Mouse (Mus musculus) small intestine, adult 2 months (tissue): ENCODE measurements around the gene Klhl31. TPM values are rescaled to one million over a fixed set of nuclear protein-coding genes. Genes with fewer than 3 reads are reported as not detected.

ENCODE experiments used
- H3K27ac ChIP-seq: fragments of 200-500 bp; 2 replicates; pipeline ENCODE4 v1.5.1; 2012; ENCODE audit warnings: low read depth, low read length, control low read depth, inconsistent platforms; ENCODE audit not compliant: insufficient read depth
- H3K27me3 ChIP-seq: fragments of 200-500 bp; 2 replicates; pipeline ENCODE4 v1.6.1; 2012; ENCODE audit warnings: mild to moderate bottlenecking, moderate library complexity, low read length, inconsistent platforms; ENCODE audit not compliant: control insufficient read depth, insufficient read depth
- H3K36me3 ChIP-seq: fragments of 200-500 bp; 2 replicates; pipeline ENCODE4 v1.6.1; 2012; ENCODE audit warnings: mild to moderate bottlenecking, low read length, control low read depth, inconsistent platforms; ENCODE audit not compliant: control insufficient read depth, insufficient read depth
- H3K4me1 ChIP-seq: fragments of 200-500 bp; 2 replicates; pipeline ENCODE4 v1.6.1; 2012; ENCODE audit warnings: low read length, inconsistent platforms, mixed read lengths; ENCODE audit not compliant: control insufficient read depth, insufficient read depth, insufficient read length
- H3K4me3 ChIP-seq: fragments of 200-500 bp; 2 replicates; pipeline ENCODE4 v1.5.1; 2012; ENCODE audit warnings: low read depth, mild to moderate bottlenecking, control low read depth, inconsistent platforms, low read length, moderate library complexity
- CTCF ChIP-seq: fragments of 200-500 bp; IDR thresholded peaks from 2 replicates; pipeline ENCODE4 v1.5.1; 2012; ENCODE audit warnings: low read depth, mild to moderate bottlenecking, control low read depth, inconsistent platforms, low read length, moderate library complexity, mixed read lengths; ENCODE audit not compliant: insufficient replicate concordance, insufficient read length; ENCODE audit errors: extremely low read depth
- POLR2A ChIP-seq: fragments of 200-500 bp; IDR thresholded peaks from 2 replicates; pipeline ENCODE4 v1.6.1; 2012; ENCODE audit warnings: low read depth, mild to moderate bottlenecking, control low read depth, inconsistent platforms, low read length, moderate library complexity
- WGBS: fragments of 180-500 bp; shearing (Covaris S2); methylation state at CpG from one replicate; pipeline ENCODE4 v1.1.7; 2018; 5-methylcytosine and 5-hydroxymethylcytosine counted together
- polyA plus RNA-seq: library from polyadenylated mRNA; depleted of rRNA; stranded (reverse); fragments of >200 nt; gene quantifications from 2 replicates; pipeline ENCODE4 v1.2.3, GENCODE M21; 2012

The Klhl31 gene
- polyA plus RNA-seq, 1 experiment: 0.04 TPM

GRCm38 (mm10) chr9:77615868-77616267 is 20.4 kb upstream of the Klhl31 start:
- no peak for TF ChIP-seq CTCF
- no peak for TF ChIP-seq POLR2A
- H3K27ac ChIP-seq: no peak overlapping the region
- H3K4me1 ChIP-seq: peaks cover 9% of the 10 kb centered on the region; the same call in 1 of the 2 replicates
- no peaks in the 10 kb centered on the region for H3K36me3 ChIP-seq
- WGBS: 72% methylated on average over 4 of the region's 4 CpGs
- H3K4me3 ChIP-seq: no peak overlapping the region
- H3K27me3 ChIP-seq: no peaks in the 10 kb centered on the region

DNA sequence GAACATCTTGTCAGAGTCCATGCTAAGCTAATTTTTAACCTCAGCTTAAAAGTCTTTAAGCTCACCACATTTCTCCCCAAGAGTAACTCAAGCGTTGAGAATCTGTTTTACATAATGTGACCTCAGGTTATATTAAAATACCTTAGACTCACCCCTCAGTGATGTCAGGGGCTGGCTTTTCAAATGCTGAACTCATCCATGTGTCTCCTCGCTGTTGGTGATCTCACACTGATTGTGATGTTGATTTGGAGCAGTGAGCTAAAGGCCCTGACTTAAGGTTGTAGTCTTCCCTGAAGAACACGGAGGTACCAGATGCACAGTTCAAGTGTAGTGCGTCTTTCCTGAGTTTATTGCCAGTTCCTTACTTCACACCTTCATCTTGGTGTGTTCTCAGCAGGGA is 19.5 kb upstream of the Klhl31 start:
- Histone ChIP-seq H3K36me3 (no peaks in the 10 kb centered on the region), H3K4me3 (no peak overlapping the region), H3K4me1 (peaks cover 8% of the 10 kb centered on the region; the same call in 1 of the 2 replicates), H3K27ac (no peak overlapping the region), H3K27me3 (no peaks in the 10 kb centered on the region)
- TF ChIP-seq CTCF: no peak
- TF ChIP-seq POLR2A: no peak
- 89% methylated on average over 4 of the region's 4 CpGs for WGBS

DNA sequence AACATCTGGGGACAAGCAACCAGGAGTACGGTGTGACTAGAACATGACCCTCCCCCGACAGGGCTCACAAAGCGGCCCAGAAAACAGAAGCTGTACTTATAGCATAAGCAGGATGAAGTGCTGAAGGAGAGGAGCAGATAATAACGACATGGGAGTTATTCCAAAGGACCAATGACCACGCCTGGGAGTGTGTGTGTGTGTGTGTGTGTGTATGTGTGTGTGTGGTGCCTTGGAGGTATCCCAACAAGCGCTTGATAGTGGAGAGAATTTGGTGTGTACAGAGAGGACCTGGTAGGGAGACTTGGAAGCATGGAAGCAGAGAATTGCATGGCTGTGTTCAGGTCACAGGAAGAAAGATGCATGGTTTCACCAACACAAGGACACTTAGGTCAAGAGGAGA is 18.5 kb upstream of the Klhl31 start:
- Histone ChIP-seq H3K36me3 (no peaks in the 10 kb centered on the region), H3K27ac (no peak overlapping the region), H3K4me3 (no peak overlapping the region), H3K27me3 (no peaks in the 10 kb centered on the region), H3K4me1 (peaks cover 3% of the 10 kb centered on the region; the same call in 1 of the 2 replicates)
- WGBS: 67% methylated on average over 6 of the region's 6 CpGs
- TF ChIP-seq CTCF: no peak
- TF ChIP-seq POLR2A: no peak

DNA sequence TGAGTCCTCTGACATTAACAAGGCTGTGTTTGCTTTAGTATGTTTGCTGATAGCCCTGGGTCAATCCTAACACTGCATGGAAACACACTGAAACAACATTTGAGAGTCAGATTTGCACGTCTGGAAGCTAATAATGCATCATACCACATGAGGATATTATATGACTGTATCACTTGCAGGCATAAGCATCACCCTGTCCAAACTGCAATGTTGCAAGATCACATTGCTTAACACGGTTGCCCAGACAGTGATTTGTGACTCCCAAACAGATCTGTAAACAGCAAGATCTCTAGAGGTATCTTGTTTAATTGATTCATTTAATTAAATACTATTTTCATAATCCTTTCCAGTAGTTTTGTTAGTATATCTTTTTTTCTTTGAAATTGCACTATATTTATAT is 17.9 kb upstream of the Klhl31 start:
- Histone ChIP-seq H3K27ac (no peak overlapping the region), H3K4me3 (no peak overlapping the region), H3K36me3 (no peaks in the 10 kb centered on the region), H3K4me1 (no peaks in the 10 kb centered on the region), H3K27me3 (no peaks in the 10 kb centered on the region)
- WGBS: 61% methylated on average over 2 of the region's 2 CpGs
- TF ChIP-seq POLR2A: no peak
- TF ChIP-seq CTCF: no peak

DNA sequence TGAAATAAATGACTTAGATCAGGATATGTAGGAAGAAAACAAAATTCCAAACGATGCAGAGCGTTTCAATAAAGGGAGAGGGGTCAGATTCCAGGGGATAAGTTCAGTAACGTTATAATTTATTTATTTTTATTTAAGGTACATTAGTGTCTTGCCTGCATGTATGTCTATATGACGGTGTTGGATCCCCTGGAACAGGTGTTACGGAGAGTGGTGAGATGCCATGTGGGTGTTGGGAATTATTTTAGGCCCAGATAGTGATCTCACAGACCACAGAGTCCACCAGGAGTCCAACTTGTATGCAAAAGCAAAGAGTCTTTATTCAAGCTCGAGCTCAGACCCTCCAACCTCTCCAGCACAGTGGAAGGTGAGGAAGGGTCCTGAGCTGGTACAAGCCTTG is 16.2 kb upstream of the Klhl31 start:
- no peak overlapping the region for H3K4me3 ChIP-seq
- H3K36me3 ChIP-seq: no peaks in the 10 kb centered on the region
- 89% methylated on average over 6 of the region's 6 CpGs for WGBS
- TF ChIP-seq POLR2A (no peak), CTCF (no peak)
- H3K4me1 ChIP-seq: no peaks in the 10 kb centered on the region
- H3K27me3 ChIP-seq: no peaks in the 10 kb centered on the region
- H3K27ac ChIP-seq: no peak overlapping the region

- H3K4me3 ChIP-seq: no peak overlapping the region
- WGBS: 28% methylated on average over 2 of the region's 2 CpGs
- TF ChIP-seq CTCF: no peak
- TF ChIP-seq POLR2A: no peak
Observed at GRCm38 (mm10) chr9:77620482-77620881, 15.8 kb upstream of the Klhl31 start.

DNA sequence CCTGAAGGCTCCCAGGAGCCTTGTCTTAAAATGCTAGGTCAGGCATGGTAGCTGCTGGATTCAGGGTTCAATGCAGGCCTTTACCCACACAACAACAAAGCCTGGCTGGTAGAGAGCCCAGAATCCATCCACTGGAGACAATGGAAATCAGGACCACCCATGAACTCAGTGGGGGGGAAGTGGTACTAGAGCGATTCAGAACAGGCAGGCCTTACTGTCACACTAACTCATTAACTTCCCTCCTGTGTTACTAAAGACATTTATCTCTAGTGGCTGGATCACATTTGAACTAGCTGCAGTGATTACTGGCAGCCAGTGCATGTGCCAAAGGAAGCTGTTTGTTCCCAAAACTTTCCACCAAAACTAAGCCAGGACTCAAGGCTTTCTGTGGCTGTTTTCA is 13.4 kb upstream of the Klhl31 start:
- H3K36me3 ChIP-seq: no peaks in the 10 kb centered on the region
- no peaks in the 10 kb centered on the region for H3K27me3 ChIP-seq
- no peaks in the 10 kb centered on the region for H3K4me1 ChIP-seq
- no peak overlapping the region for H3K27ac ChIP-seq
- 75% methylated on average over 1 of the region's 1 CpGs for WGBS
- TF ChIP-seq POLR2A (no peak), CTCF (no peak)
- H3K4me3 ChIP-seq: no peak overlapping the region

More at GRCm38 (mm10) chr9:77620482-77620881, 15.8 kb upstream of the Klhl31 start:
- Histone ChIP-seq H3K4me1 (no peaks in the 10 kb centered on the region), H3K36me3 (no peaks in the 10 kb centered on the region), H3K27ac (no peak overlapping the region), H3K27me3 (no peaks in the 10 kb centered on the region)
